Mouse (Mus musculus) kidney, embryonic 16.5 days (tissue): ENCODE measurements around the gene Gpr160. TPM values are rescaled to one million over a fixed set of nuclear protein-coding genes. Genes with fewer than 3 reads are reported as not detected.

Source experiments
- polyA plus RNA-seq: library from polyadenylated mRNA; unstranded; fragments of >200 nt; fragmentation: Nextera tagmentation; extraction: Ambion mirVana; gene quantifications from 2 replicates; pipeline ENCODE4 v1.2.1, GENCODE M21; 2015

Gpr160 gene
- polyA plus RNA-seq, 1 experiment from 2014 or later = 17.1 TPM

Other genes with a start within 250 kb of the Gpr160 start
- gene Lrriq4, start 211.4 kb upstream of the Gpr160 start, polyA plus RNA-seq = 0.11 and 0.18 TPM in 2 replicates
- 2.4 and 2.9 TPM in 2 replicates for gene Lrrc34, start 208.1 kb upstream of the Gpr160 start, polyA plus RNA-seq
- gene Lrrc31, start 156.1 kb upstream of the Gpr160 start, polyA plus RNA-seq = 0.27 and 0.35 TPM in 2 replicates
- not detected in 2 replicates for gene Samd7, start 109.7 kb upstream of the Gpr160 start, polyA plus RNA-seq
- gene Sec62, start 63.1 kb upstream of the Gpr160 start, polyA plus RNA-seq = 63.4 and 74.4 TPM in 2 replicates
- 5.1 and 6.8 TPM in 2 replicates for gene Phc3, start 113.5 kb downstream of the Gpr160 start, polyA plus RNA-seq
- 39.7 and 42.5 TPM in 2 replicates for gene Prkci, start 139.8 kb downstream of the Gpr160 start, polyA plus RNA-seq
- 18.5 and 21.2 TPM in 2 replicates for gene Skil, start 239.1 kb downstream of the Gpr160 start, polyA plus RNA-seq